Mouse (Mus musculus) lung, postnatal 0 days (tissue): ENCODE data around the gene Lztfl1. TPM values are rescaled to one million over a fixed set of nuclear protein-coding genes. Genes with fewer than 3 reads are reported as not detected.

Experiments
- ATAC-seq: fragments of 200-750 bp; cut with Nextera tagmentation; 2 replicates; pipeline ENCODE4 v1.8.0; 2017; ENCODE audit warnings: moderate library complexity
- DNase-seq: peaks from one replicate; pipeline ENCODE4 v3.0.0-alpha.2; 2016; ENCODE audit warnings: low spot score
- H3K27ac ChIP-seq: fragments of 300-500 bp; sonication (generic); 2 replicates; pipeline ENCODE4 v1.5.1; 2014; ENCODE audit warnings: antibody characterized with exemption, mild to moderate bottlenecking, low read length, mixed read lengths
- H3K27me3 ChIP-seq: fragments of 300-500 bp; sonication (generic); replicated peaks from 2 replicates; pipeline ENCODE4 v1.6.1; 2014; ENCODE audit warnings: low read length, mixed read lengths; ENCODE audit not compliant: insufficient read depth
- H3K36me3 ChIP-seq: fragments of 300-500 bp; sonication (generic); 2 replicates; pipeline ENCODE4 v1.6.1; 2014; ENCODE audit warnings: low read length, mixed read lengths; ENCODE audit not compliant: insufficient read depth
- H3K4me1 ChIP-seq: fragments of 300-500 bp; sonication (generic); 2 replicates; pipeline ENCODE4 v1.6.1; 2014; ENCODE audit warnings: antibody characterized with exemption, low read depth, low read length, mixed read lengths; ENCODE audit not compliant: insufficient read depth
- H3K4me2 ChIP-seq: fragments of 300-500 bp; sonication (generic); replicated peaks from 2 replicates; pipeline ENCODE4 v1.6.1; 2014; ENCODE audit warnings: low read depth, mild to moderate bottlenecking, low read length, moderate library complexity, mixed read lengths
- H3K4me3 ChIP-seq: fragments of 300-500 bp; sonication (generic); 2 replicates; pipeline ENCODE4 v1.5.1; 2014; ENCODE audit warnings: low read depth, low read length
- H3K9ac ChIP-seq: fragments of 300-500 bp; sonication (generic); replicated peaks from 2 replicates; pipeline ENCODE4 v1.6.1; 2014; ENCODE audit warnings: low read depth, mild to moderate bottlenecking
- H3K9me3 ChIP-seq: fragments of 300-500 bp; sonication (generic); 2 replicates; pipeline ENCODE4 v1.6.1; 2016; ENCODE audit warnings: low read length, mixed read lengths
- CTCF ChIP-seq: IDR thresholded peaks from 2 replicates; pipeline ENCODE4 v1.5.1; 2016; ENCODE audit warnings: antibody characterized with exemption, mild to moderate bottlenecking
- EP300 ChIP-seq: IDR thresholded peaks from 2 replicates; pipeline ENCODE4 v1.6.1; 2016; ENCODE audit warnings: antibody characterized with exemption, mild to moderate bottlenecking, control low read depth
- WGBS: fragments of 180-500 bp; shearing (Covaris S2); extraction: QIAGEN DNeasy Blood & Tissue Kit; methylation state at CpG from one replicate; pipeline ENCODE4 v1.1.7; 2014; 5-methylcytosine and 5-hydroxymethylcytosine counted together
- polyA plus RNA-seq: library from polyadenylated mRNA; unstranded; fragments of >200 nt; fragmentation: Nextera tagmentation; extraction: Ambion mirVana; gene quantifications from 2 replicates; pipeline ENCODE4 v1.2.1, GENCODE M21; 2015

Gene Lztfl1
- polyA plus RNA-seq, 1 experiment from 2014 or later: 38.7 TPM

GRCm38 (mm10) chr9:123731271-123731670 lies 13.8 kb upstream of the Lztfl1 start:
- no peak for ATAC-seq
- no peak for DNase-seq
- no peaks in the 10 kb centered on the region for H3K27me3 ChIP-seq
- no peaks in the 10 kb centered on the region for H3K9me3 ChIP-seq
- no peaks in the 10 kb centered on the region for H3K36me3 ChIP-seq
- no peak overlapping the region for H3K27ac ChIP-seq
- H3K4me2 ChIP-seq: no peak overlapping the region
- no peak overlapping the region for H3K4me3 ChIP-seq
- TF ChIP-seq EP300: no peak
- TF ChIP-seq CTCF: no peak
- H3K4me1 ChIP-seq: no peaks in the 10 kb centered on the region
- no peak overlapping the region for H3K9ac ChIP-seq
- WGBS: 55% methylated on average over 3 of the region's 3 CpGs

- no peak overlapping the region for H3K4me2 ChIP-seq
- H3K4me1 ChIP-seq: no peaks in the 10 kb centered on the region
- TF ChIP-seq EP300 (no peak), CTCF (no peak)
- WGBS: 70% methylated on average over 2 of the region's 2 CpGs
- no peak overlapping the region for H3K9ac ChIP-seq
- DNase-seq (no peak), ATAC-seq (no peak)
- no peak overlapping the region for H3K27ac ChIP-seq
- H3K27me3 ChIP-seq: no peaks in the 10 kb centered on the region
- no peaks in the 10 kb centered on the region for H3K36me3 ChIP-seq
- no peak overlapping the region for H3K4me3 ChIP-seq
- H3K9me3 ChIP-seq: no peaks in the 10 kb centered on the region
These were observed 5.4 kb upstream of the Lztfl1 start for GRCm38 (mm10) chr9:123722737-123723493.

DNA sequence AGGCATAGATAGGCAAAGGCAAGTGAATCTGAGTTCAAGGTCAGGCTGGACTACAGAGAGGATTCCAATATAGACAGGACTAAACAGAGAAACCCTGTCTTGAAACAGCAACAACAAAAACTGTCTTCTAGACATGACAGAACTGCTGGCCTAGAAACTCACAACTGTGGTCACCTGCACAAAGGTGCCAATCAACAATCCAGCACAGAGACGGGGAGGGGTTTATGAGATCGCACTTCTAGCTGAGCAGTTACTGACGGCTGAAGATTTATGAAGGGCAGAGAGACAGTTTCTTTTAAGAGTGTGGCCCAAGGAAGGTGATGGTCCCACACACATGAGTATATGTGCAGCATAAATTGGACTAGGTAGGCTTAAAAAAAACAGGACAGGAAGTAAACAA lies 1.2 kb downstream of the Lztfl1 start:
- H3K4me2 ChIP-seq: peak overlapping the region; percentile 62; the same call in 1 of the 2 replicates
- 38% methylated on average over 3 of the region's 3 CpGs for WGBS
- ATAC-seq (no peak), DNase-seq (no peak)
- H3K9me3 ChIP-seq: no peaks in the 10 kb centered on the region
- H3K36me3 ChIP-seq: no peaks in the 10 kb centered on the region
- H3K27ac ChIP-seq: no peak overlapping the region
- H3K27me3 ChIP-seq: no peaks in the 10 kb centered on the region
- H3K4me1 ChIP-seq: no peaks in the 10 kb centered on the region
- no peak overlapping the region for H3K9ac ChIP-seq
- TF ChIP-seq CTCF (no peak), EP300 (no peak)
- no peak overlapping the region for H3K4me3 ChIP-seq

GRCm38 (mm10) chr9:123713111-123713510 lies 4.4 kb downstream of the Lztfl1 start:
- H3K4me3 ChIP-seq: no peak overlapping the region
- DNase-seq: no peak
- 85% methylated on average over 2 of the region's 2 CpGs for WGBS
- H3K27me3 ChIP-seq: no peaks in the 10 kb centered on the region
- TF ChIP-seq CTCF: peak; percentile 32
- TF ChIP-seq EP300: no peak
- no peaks in the 10 kb centered on the region for H3K4me1 ChIP-seq
- H3K4me2 ChIP-seq: no peak overlapping the region
- no peaks in the 10 kb centered on the region for H3K9me3 ChIP-seq
- 0 out of 2 replicates have a peak, but pooled peaks cover 7% of the 10 kb centered on the region for H3K36me3 ChIP-seq
- ATAC-seq: no peak
- no peak overlapping the region for H3K27ac ChIP-seq
- no peak overlapping the region for H3K9ac ChIP-seq

DNA sequence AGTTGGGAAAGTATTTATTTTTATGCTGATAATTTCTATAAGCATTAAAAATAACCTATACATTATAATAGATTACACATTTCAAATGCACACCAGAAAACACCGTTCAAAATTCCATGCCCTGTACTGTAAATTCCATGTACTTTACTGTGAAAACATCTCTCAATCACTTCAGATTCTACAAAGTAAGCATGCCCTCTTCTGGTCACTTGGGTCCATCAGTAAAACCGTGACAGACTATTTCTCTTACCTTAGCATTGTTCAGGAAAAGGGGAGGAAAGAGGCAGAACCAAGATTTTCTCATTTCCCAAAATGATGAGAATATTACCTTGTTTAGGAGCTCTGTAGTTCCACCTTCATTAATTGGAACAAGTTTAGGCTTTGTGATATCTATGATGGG lies 8.3 kb downstream of the Lztfl1 start:
- no peak overlapping the region for H3K4me3 ChIP-seq
- H3K27ac ChIP-seq: no peak overlapping the region
- DNase-seq (no peak), ATAC-seq (no peak)
- peaks cover 12% of the 10 kb centered on the region; the same call in 1 of the 2 replicates for H3K36me3 ChIP-seq
- 41% methylated on average over 2 of the region's 2 CpGs for WGBS
- no peak overlapping the region for H3K4me2 ChIP-seq
- H3K9me3 ChIP-seq: no peaks in the 10 kb centered on the region
- TF ChIP-seq EP300 (no peak), CTCF (peak; percentile 32)
- H3K9ac ChIP-seq: no peak overlapping the region
- no peaks in the 10 kb centered on the region for H3K4me1 ChIP-seq
- H3K27me3 ChIP-seq: no peaks in the 10 kb centered on the region

GRCm38 (mm10) chr9:123701822-123702221 lies 15.7 kb downstream of the Lztfl1 start:
- Histone ChIP-seq H3K27ac (no peak overlapping the region), H3K36me3 (peaks cover 11% of the 10 kb centered on the region), H3K27me3 (no peaks in the 10 kb centered on the region), H3K9ac (no peak overlapping the region), H3K4me2 (no peak overlapping the region), H3K4me3 (no peak overlapping the region), H3K4me1 (no peaks in the 10 kb centered on the region), H3K9me3 (no peaks in the 10 kb centered on the region)
- DNase-seq (no peak), ATAC-seq (no peak)
- no peak for TF ChIP-seq CTCF
- no peak for TF ChIP-seq EP300
- WGBS: 79% methylated on average over 5 of the region's 5 CpGs
